Mouse (Mus musculus): ENCODE results near the gene Serpinb8. TPM values are rescaled to one million over a fixed set of nuclear protein-coding genes. Genes with fewer than 3 reads are reported as not detected.
A peak's percentile ranks its signal among the peaks of the same experiment; 100 is the strongest.

Serpinb8 gene
- polyA plus RNA-seq (2011; ENCODE audit: insufficient read length, low read depth, missing spikeins): 6.1 and 14.8 TPM in 2 replicates

DNA sequence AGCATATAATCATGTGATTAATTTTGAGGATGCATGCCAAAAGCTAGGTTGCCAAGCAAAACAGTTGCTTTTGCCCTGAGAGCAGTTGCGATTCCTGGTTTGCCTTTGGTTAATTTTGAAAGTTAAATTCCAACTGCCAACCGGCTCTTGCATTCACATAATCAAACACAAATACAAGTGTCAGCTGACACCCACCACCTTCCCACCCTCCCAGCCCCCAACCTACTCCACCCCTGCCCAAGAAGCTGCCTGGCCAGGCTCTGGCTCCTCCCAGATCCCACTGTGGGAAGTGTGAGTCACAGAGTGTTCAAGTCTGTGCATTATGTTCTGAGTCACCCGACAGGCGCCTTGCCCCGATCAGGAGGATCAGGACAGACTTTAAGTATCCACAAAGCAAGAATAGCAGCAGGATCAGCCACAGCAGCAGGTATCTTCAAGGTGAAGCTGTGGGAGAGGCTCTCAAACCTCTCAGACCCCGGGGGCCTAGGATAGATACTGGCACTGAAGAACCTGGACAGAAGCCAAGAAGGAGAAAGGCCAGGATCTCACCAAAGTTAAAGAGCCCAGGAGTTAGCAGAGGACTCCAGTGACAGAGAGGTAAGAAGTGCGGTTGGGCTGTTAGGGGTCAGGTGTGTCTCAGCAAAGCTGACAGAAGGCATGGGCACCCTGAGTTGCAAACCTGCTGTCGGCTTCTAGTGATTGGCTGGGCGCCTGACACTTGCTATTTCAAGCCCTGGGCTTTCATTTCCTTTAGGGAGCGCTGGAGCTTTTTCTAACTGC is at the start of gene Serpinb8:
Gene Serpinb8, plus strand, starts transcription at position 316 of the 780 bp plus-strand sequence.
- Histone ChIP-seq H3K4me3 (ENCODE audit: insufficient read depth, low read length) (peak within 1 kb of the TSS; percentile 14), H3K27ac (ENCODE audit: insufficient read depth, low read length) (peak within 1 kb of the TSS; percentile 65), H3K4me1 (ENCODE audit: control insufficient read depth, insufficient read depth, low read length) (0 out of 2 replicates have a peak, but pooled peaks cover 4% of the 10 kb centered on the region)
- no peak for TF ChIP-seq CTCF (IDR thresholded peaks at IDR 0.05; ENCODE audit: borderline replicate concordance, insufficient read depth, low read length)
- TF ChIP-seq POLR2A (IDR thresholded peaks at IDR 0.05; ENCODE audit: low read depth, low read length): peak; percentile 38; the same call in 1 of the 2 replicates

DNA sequence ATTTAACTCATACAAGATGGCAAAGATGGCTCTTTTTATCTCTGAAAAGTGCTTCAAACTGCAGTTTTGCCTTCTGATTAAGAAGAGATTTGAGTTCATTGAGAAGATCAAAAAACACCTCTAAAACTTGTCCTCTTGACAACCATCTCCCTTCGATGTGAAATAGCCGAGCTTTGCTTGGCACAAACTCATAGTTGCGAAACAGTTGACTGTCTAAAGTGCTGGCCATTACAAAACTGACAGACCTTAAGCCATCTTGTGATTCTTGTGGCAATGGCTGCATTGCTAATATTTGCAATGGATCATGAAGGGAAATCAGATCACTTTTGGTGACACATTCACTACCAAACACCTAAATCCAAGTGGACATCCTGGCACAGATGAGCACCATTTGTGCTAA is 30.3 kb upstream of the Serpinb8 start:
- no peaks in the 10 kb centered on the region for H3K4me1 ChIP-seq (ENCODE audit: control insufficient read depth, insufficient read depth, low read length)
- no peak overlapping the region for H3K27ac ChIP-seq (ENCODE audit: insufficient read depth, low read length)
- TF ChIP-seq POLR2A (IDR thresholded peaks at IDR 0.05; ENCODE audit: low read depth, low read length) (no peak), CTCF (IDR thresholded peaks at IDR 0.05; ENCODE audit: borderline replicate concordance, insufficient read depth, low read length) (no peak)
- H3K4me3 ChIP-seq (ENCODE audit: insufficient read depth, low read length): no peak overlapping the region

- Histone ChIP-seq H3K27ac (ENCODE audit: insufficient read depth, low read length) (no peak overlapping the region), H3K4me3 (ENCODE audit: insufficient read depth, low read length) (no peak overlapping the region), H3K4me1 (ENCODE audit: control insufficient read depth, insufficient read depth, low read length) (no peaks in the 10 kb centered on the region)
- TF ChIP-seq POLR2A (IDR thresholded peaks at IDR 0.05; ENCODE audit: low read depth, low read length) (no peak), CTCF (IDR thresholded peaks at IDR 0.05; ENCODE audit: borderline replicate concordance, insufficient read depth, low read length) (no peak)
These were observed 27.7 kb upstream of the Serpinb8 start for GRCm38 (mm10) chr1:107562110-107562509.

GRCm38 (mm10) chr1:107565644-107566043 is 24.2 kb upstream of the Serpinb8 start:
- no peaks in the 10 kb centered on the region for H3K4me1 ChIP-seq (ENCODE audit: control insufficient read depth, insufficient read depth, low read length)
- TF ChIP-seq POLR2A (IDR thresholded peaks at IDR 0.05; ENCODE audit: low read depth, low read length): no peak
- TF ChIP-seq CTCF (IDR thresholded peaks at IDR 0.05; ENCODE audit: borderline replicate concordance, insufficient read depth, low read length): no peak
- no peak overlapping the region for H3K4me3 ChIP-seq (ENCODE audit: insufficient read depth, low read length)
- no peak overlapping the region for H3K27ac ChIP-seq (ENCODE audit: insufficient read depth, low read length)

GRCm38 (mm10) chr1:107576094-107576493 is 13.7 kb upstream of the Serpinb8 start:
- no peak for TF ChIP-seq CTCF (IDR thresholded peaks at IDR 0.05; ENCODE audit: borderline replicate concordance, insufficient read depth, low read length)
- TF ChIP-seq POLR2A (IDR thresholded peaks at IDR 0.05; ENCODE audit: low read depth, low read length): no peak
- H3K4me3 ChIP-seq (ENCODE audit: insufficient read depth, low read length): no peak overlapping the region
- H3K27ac ChIP-seq (ENCODE audit: insufficient read depth, low read length): no peak overlapping the region
- no peaks in the 10 kb centered on the region for H3K4me1 ChIP-seq (ENCODE audit: control insufficient read depth, insufficient read depth, low read length)

- TF ChIP-seq CTCF (IDR thresholded peaks at IDR 0.05; ENCODE audit: borderline replicate concordance, insufficient read depth, low read length) (no peak), POLR2A (IDR thresholded peaks at IDR 0.05; ENCODE audit: low read depth, low read length) (no peak)
These were observed 12.3 kb upstream of the Serpinb8 start for GRCm38 (mm10) chr1:107577514-107577913.

DNA sequence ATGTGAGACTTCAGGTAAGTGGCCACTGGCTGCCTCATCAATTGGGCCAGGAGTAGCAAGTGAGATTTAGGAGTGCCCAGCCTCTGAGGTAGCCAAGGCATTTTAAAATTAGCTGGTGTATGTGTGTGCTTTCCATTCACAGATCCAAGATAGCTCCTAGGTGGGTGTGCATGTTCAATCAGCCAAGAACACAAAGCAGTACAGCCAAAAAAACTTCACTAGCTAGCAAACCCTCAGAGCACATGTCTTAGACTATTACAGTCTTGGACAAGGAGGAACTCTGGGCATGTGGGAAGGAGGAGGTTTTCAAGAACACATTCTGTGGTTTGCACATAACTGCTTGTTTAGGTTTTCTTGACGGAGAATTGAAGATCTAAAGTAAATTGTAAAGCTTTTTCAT is 8.6 kb upstream of the Serpinb8 start:
- TF ChIP-seq CTCF (IDR thresholded peaks at IDR 0.05; ENCODE audit: borderline replicate concordance, insufficient read depth, low read length): no peak
- TF ChIP-seq POLR2A (IDR thresholded peaks at IDR 0.05; ENCODE audit: low read depth, low read length): no peak
- no peak overlapping the region for H3K27ac ChIP-seq (ENCODE audit: insufficient read depth, low read length)
- no peak overlapping the region for H3K4me3 ChIP-seq (ENCODE audit: insufficient read depth, low read length)
- no peaks in the 10 kb centered on the region for H3K4me1 ChIP-seq (ENCODE audit: control insufficient read depth, insufficient read depth, low read length)

More at GRCm38 (mm10) chr1:107577514-107577913, 12.3 kb upstream of the Serpinb8 start:
- no peak overlapping the region for H3K4me3 ChIP-seq (ENCODE audit: insufficient read depth, low read length)
- no peaks in the 10 kb centered on the region for H3K4me1 ChIP-seq (ENCODE audit: control insufficient read depth, insufficient read depth, low read length)
- H3K27ac ChIP-seq (ENCODE audit: insufficient read depth, low read length): no peak overlapping the region

- TF ChIP-seq POLR2A (IDR thresholded peaks at IDR 0.05; ENCODE audit: low read depth, low read length) (no peak), CTCF (IDR thresholded peaks at IDR 0.05; ENCODE audit: borderline replicate concordance, insufficient read depth, low read length) (no peak)
- Histone ChIP-seq H3K27ac (ENCODE audit: insufficient read depth, low read length) (no peak overlapping the region), H3K4me3 (ENCODE audit: insufficient read depth, low read length) (no peak overlapping the region), H3K4me1 (ENCODE audit: control insufficient read depth, insufficient read depth, low read length) (no peaks in the 10 kb centered on the region)
These were observed 6.9 kb upstream of the Serpinb8 start for GRCm38 (mm10) chr1:107582900-107583299.

DNA sequence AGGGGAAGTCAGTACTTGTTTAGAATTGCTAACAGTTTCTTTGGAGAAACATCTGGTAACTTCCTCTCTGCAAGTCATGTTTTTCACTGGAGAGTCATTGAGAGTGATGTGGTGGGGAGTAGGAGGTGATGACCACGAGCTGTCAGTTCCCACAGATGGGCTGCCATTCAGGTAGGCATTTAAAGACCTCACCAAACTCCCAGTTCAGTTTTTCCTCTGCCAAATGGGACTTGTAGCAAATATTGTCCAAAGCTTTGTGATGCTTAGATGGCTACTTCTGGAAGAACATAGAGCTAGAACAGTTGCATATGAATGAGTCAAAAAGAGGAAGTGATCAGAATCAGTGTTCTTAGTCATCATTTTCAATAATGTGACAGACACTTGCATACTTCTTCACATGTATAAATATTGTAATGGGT is 5.8 kb upstream of the Serpinb8 start:
- Histone ChIP-seq H3K4me3 (ENCODE audit: insufficient read depth, low read length) (no peak overlapping the region), H3K27ac (ENCODE audit: insufficient read depth, low read length) (no peak overlapping the region), H3K4me1 (ENCODE audit: control insufficient read depth, insufficient read depth, low read length) (no peaks in the 10 kb centered on the region)
- no peak for TF ChIP-seq POLR2A (IDR thresholded peaks at IDR 0.05; ENCODE audit: low read depth, low read length)
- TF ChIP-seq CTCF (IDR thresholded peaks at IDR 0.05; ENCODE audit: borderline replicate concordance, insufficient read depth, low read length): no peak

GRCm38 (mm10) chr1:107584932-107585331 is 4.9 kb upstream of the Serpinb8 start:
- Histone ChIP-seq H3K4me3 (ENCODE audit: insufficient read depth, low read length) (no peak overlapping the region), H3K27ac (ENCODE audit: insufficient read depth, low read length) (no peak overlapping the region), H3K4me1 (ENCODE audit: control insufficient read depth, insufficient read depth, low read length) (no peaks in the 10 kb centered on the region)
- TF ChIP-seq POLR2A (IDR thresholded peaks at IDR 0.05; ENCODE audit: low read depth, low read length): no peak
- no peak for TF ChIP-seq CTCF (IDR thresholded peaks at IDR 0.05; ENCODE audit: borderline replicate concordance, insufficient read depth, low read length)

Measured in embryonic fibroblast, embryonic 13.5 days (primary cell).